Mouse (Mus musculus) liver, adult 2 months (tissue): ENCODE measurements at regions not wholly inside any gene's neighbourhood (a gene's known extent, or its start where the extent isn't known, plus 50 kb on each side); places are given as distances from the start of the nearest gene placed in this dataset.

Experiments
- DNase-seq: peaks from one replicate; pipeline ENCODE4 v3.0.0-alpha.2; 2011; ENCODE audit warnings: low read depth, low spot score; ENCODE audit errors: extremely low read depth
- H3K27ac ChIP-seq: fragments of 200-500 bp; replicated peaks from 2 replicates; pipeline ENCODE4 v1.5.1; 2012; ENCODE audit warnings: low read depth, mild to moderate bottlenecking, control low read depth, inconsistent platforms, low read length; ENCODE audit not compliant: insufficient read depth
- H3K27me3 ChIP-seq: fragments of 200-500 bp; 2 replicates; pipeline ENCODE4 v1.6.1; 2012; ENCODE audit warnings: mild to moderate bottlenecking, moderate library complexity, low read length, inconsistent platforms; ENCODE audit not compliant: control insufficient read depth, insufficient read depth
- H3K36me3 ChIP-seq: fragments of 200-500 bp; 2 replicates; pipeline ENCODE4 v1.6.1; 2012; ENCODE audit warnings: low read length, inconsistent platforms; ENCODE audit not compliant: control insufficient read depth, insufficient read depth
- H3K4me1 ChIP-seq: fragments of 200-500 bp; 2 replicates; pipeline ENCODE4 v1.6.1; 2011; ENCODE audit warnings: low read length; ENCODE audit not compliant: control insufficient read depth, insufficient read depth
- H3K4me3 ChIP-seq: fragments of 200-500 bp; 2 replicates; pipeline ENCODE4 v1.5.1; 2011; ENCODE audit warnings: low read depth, mild to moderate bottlenecking, control low read depth, low read length, moderate library complexity; ENCODE audit not compliant: insufficient read depth
- H3K79me2 ChIP-seq: fragments of 200-500 bp; 2 replicates; pipeline ENCODE4 v1.6.1; 2012; ENCODE audit warnings: inconsistent platforms, mild to moderate bottlenecking, low read length, moderate library complexity; ENCODE audit not compliant: control insufficient read depth, insufficient read depth
- H3K9ac ChIP-seq: fragments of 200-500 bp; 2 replicates; pipeline ENCODE4 v1.6.1; 2012; ENCODE audit warnings: low read depth, mild to moderate bottlenecking, control low read depth, inconsistent platforms, low read length
- CTCF ChIP-seq: fragments of 200-500 bp; IDR thresholded peaks from 2 replicates; pipeline ENCODE4 v1.5.1; 2011; ENCODE audit warnings: low read depth, low read length, control low read depth
- POLR2A ChIP-seq: fragments of 200-500 bp; IDR thresholded peaks from 2 replicates; pipeline ENCODE4 v1.6.1; 2011; ENCODE audit warnings: low read length, control low read depth; ENCODE audit not compliant: insufficient read depth; ENCODE audit errors: extremely low read depth
- WGBS: fragments of 180-500 bp; shearing (Covaris S2); methylation state at CpG from one replicate; pipeline ENCODE4 v1.1.7; 2018; 5-methylcytosine and 5-hydroxymethylcytosine counted together

- no peak for TF ChIP-seq POLR2A
Observed at GRCm38 (mm10) chr8:109355168-109355567, 138.7 kb upstream of the Pmfbp1 start.

DNA sequence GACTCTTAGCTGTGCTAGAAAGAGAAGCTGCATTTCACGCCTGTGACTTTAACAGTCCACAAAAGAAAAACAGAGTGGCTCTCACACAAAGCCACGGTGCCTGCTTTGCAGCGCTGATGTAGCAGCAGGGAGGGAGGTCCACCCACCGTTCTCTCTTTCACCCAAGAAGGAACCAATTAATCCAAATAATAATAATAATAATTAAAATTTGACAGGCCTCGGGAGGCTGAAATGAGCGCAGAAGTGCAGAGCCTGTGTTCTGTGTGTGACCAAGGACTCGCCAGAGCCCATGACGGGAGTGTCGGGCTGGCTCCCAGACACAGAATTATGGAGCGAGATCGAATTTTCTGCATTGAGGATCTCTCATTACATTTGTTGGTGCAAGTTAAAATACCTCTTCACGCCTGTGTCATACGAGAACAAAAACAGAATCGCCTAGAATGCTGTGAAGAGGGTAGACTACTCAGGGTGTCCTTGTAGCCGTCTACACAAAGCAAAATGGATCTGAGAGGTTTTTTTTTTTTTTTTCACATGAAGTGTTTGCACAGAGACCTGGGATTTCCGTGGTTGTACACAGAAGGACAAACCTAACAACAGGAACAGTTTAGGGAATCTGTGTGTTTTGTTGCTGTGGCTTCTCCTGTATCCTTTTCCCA is 134.3 kb upstream of the Pmfbp1 start:
- H3K79me2 ChIP-seq: no peaks in the 10 kb centered on the region
- DNase-seq: no peak
- H3K27ac ChIP-seq: no peak overlapping the region
- 57% methylated on average over 16 of the region's 16 CpGs for WGBS
- H3K4me1 ChIP-seq: no peaks in the 10 kb centered on the region
- no peaks in the 10 kb centered on the region for H3K36me3 ChIP-seq
- TF ChIP-seq POLR2A (no peak), CTCF (no peak)
- no peak overlapping the region for H3K9ac ChIP-seq
- H3K4me3 ChIP-seq: no peak overlapping the region
- 0 out of 2 replicates have a peak, but pooled peaks cover 9% of the 10 kb centered on the region for H3K27me3 ChIP-seq

More at GRCm38 (mm10) chr8:109355168-109355567, 138.7 kb upstream of the Pmfbp1 start:
- H3K9ac ChIP-seq: no peak overlapping the region
- 89% methylated on average over 9 of the region's 9 CpGs for WGBS
- H3K36me3 ChIP-seq: no peaks in the 10 kb centered on the region
- no peak overlapping the region for H3K4me3 ChIP-seq
- no peaks in the 10 kb centered on the region for H3K4me1 ChIP-seq
- H3K79me2 ChIP-seq: no peaks in the 10 kb centered on the region
- DNase-seq: no peak
- no peak overlapping the region for H3K27ac ChIP-seq
- H3K27me3 ChIP-seq: 0 out of 2 replicates have a peak, but pooled peaks cover 2% of the 10 kb centered on the region

GRCm38 (mm10) chr8:109360081-109360715 is 133.6 kb upstream of the Pmfbp1 start:
- TF ChIP-seq POLR2A (no peak), CTCF (no peak)
- Histone ChIP-seq H3K36me3 (no peaks in the 10 kb centered on the region), H3K9ac (no peak overlapping the region), H3K27me3 (0 out of 2 replicates have a peak, but pooled peaks cover 9% of the 10 kb centered on the region), H3K4me1 (no peaks in the 10 kb centered on the region), H3K4me3 (no peak overlapping the region), H3K27ac (no peak overlapping the region), H3K79me2 (no peaks in the 10 kb centered on the region)
- no peak for DNase-seq
- WGBS: 42% methylated on average over 14 of the region's 14 CpGs

DNA sequence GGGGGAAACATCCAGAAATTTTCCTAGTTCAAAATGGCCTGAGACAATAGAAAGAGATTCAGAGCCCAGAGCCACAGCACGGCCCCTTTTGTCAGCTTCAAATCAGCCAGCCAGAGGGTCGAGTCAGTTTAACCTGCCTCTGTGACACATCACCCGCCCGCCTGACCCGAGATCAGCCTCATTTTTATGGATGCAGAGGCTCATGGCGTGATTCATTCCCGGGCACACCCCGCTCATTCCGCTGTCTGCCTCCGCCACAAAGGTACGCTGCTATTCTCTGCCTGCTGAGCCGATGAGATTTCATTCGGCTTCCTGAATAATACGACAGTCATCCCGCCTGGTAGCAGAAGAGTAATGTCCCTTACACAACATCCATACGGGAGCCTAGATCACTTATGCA is 132.9 kb upstream of the Pmfbp1 start:
- no peak for TF ChIP-seq CTCF
- TF ChIP-seq POLR2A: no peak
- 0 out of 2 replicates have a peak, but pooled peaks cover 9% of the 10 kb centered on the region for H3K27me3 ChIP-seq
- H3K79me2 ChIP-seq: no peaks in the 10 kb centered on the region
- no peaks in the 10 kb centered on the region for H3K4me1 ChIP-seq
- WGBS: 33% methylated on average over 16 of the region's 16 CpGs
- DNase-seq: no peak
- H3K9ac ChIP-seq: no peak overlapping the region
- no peak overlapping the region for H3K27ac ChIP-seq
- no peak overlapping the region for H3K4me3 ChIP-seq
- no peaks in the 10 kb centered on the region for H3K36me3 ChIP-seq

DNA sequence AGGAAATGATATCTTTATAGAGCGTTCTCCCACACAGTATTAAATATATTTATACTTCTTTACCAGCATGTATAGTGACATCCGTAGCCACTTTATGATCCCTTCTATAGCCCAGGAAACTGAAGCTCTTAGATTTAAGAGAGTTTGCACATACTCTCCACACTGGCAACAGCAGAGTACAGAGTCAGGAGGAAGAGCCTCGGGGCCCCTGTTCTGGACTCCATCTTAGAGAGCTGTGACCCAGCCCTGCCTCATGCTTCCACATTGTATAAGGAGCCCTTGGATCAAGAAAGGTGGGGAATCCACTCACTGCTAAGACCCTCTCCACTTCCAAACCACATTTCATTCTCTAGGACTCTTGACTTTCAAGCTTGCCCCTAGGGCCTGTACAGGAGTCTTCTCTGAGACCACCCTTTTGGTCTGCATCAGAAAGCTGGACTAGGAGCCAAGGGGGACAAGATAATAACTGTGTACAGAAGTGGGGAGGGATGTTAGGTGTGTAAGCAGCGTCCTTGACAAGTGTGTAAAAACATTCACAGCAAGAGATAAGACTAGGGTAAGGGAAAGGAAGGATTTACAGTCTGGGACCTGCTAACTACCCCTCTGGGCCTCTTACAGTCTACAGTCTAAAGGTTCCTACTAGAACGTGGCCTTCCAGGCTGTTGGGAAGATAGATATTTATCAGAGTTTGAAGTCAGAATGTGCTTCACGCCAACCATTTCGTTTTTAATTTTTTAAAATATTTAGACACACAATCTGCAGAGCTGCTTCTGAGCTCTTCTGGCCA is 132.1 kb upstream of the Pmfbp1 start:
- Histone ChIP-seq H3K4me3 (no peak overlapping the region), H3K4me1 (no peaks in the 10 kb centered on the region), H3K27ac (no peak overlapping the region), H3K27me3 (0 out of 2 replicates have a peak, but pooled peaks cover 9% of the 10 kb centered on the region), H3K9ac (no peak overlapping the region), H3K36me3 (no peaks in the 10 kb centered on the region), H3K79me2 (no peaks in the 10 kb centered on the region)
- TF ChIP-seq CTCF (no peak), POLR2A (no peak)
- no peak for DNase-seq
- WGBS: 74% methylated on average over 7 of the region's 7 CpGs
